Comparison of ENCODE assay signal across 11 mouse cellular contexts in the genomic region with DNA sequence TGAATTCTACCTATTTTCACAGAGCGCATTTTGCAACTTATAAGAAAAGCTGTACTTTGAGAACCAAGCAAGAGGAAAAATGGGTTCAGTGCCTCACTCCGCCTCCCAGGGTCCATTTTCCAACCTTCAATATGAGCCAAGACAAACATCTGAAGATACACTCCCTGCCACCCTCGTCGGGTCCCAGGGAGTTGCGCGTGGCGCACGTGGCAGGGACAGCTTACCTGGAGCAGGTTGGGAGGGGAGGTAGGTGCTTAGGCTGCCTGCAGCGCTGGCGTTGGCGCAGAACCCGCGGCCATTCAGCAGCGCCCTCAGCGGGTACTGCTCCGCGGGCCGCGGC. TPM values are rescaled to one million over a fixed set of nuclear protein-coding genes. Genes with fewer than 3 reads are reported as not detected.
DNase-seq lines count a peak whose midpoint lies in the region; ATAC-seq and TF ChIP-seq lines count a peak whose summit lies in the region.
"Had no signal": no experiment of that assay in that cellular context is flagged by ENCODE, and none has a peak within 500 bp of the region (broad histone marks: within the 10 kb centered on the region; RNA-seq: fewer than 3 reads in every experiment).

No protein-coding gene starts in this region.

- H3K4me2 ChIP-seq in hindbrain, embryonic 12.5 days (replicated peaks): peak overlapping the region; percentile 89
- peak overlapping the region; percentile 88 for H3K4me2 ChIP-seq in midbrain, embryonic 11.5 days

- peak overlapping the region; percentile 76 for H3K9ac ChIP-seq in hindbrain, embryonic 12.5 days
- H3K9ac ChIP-seq in midbrain, embryonic 11.5 days (ENCODE audit: low read length): peak overlapping the region; percentile 67

- TF ChIP-seq CTCF in cortical plate, adult 2 months (IDR thresholded peaks at IDR 0.05; ENCODE audit: extremely low read depth, insufficient read depth, low read length): no peak

- TF ChIP-seq POLR2A in cortical plate, adult 2 months (IDR thresholded peaks at IDR 0.05; ENCODE audit: extremely low read depth, insufficient read depth, low read length): no peak

- DNase-seq in kidney, adult 18-20 months: peak; percentile 34
- DNase-seq in kidney, postnatal 4 days: no peak
- peak; percentile 90 for DNase-seq in midbrain, embryonic 11.5 days (ENCODE audit: low spot score, missing footprints)
- DNase-seq in frontal cortex, postnatal 14 days (ENCODE audit: low spot score in 2 of 2): no peak
- no peak for DNase-seq in ovary, postnatal 36 days (ENCODE audit: low spot score)
- DNase-seq: spleen, adult 18-20 months had no signal

- no peak for ATAC-seq in hindbrain, embryonic 12.5 days (ENCODE audit: low FRiP score)
- no peak for ATAC-seq in midbrain, embryonic 11.5 days (ENCODE audit: low FRiP score)
- ATAC-seq in monocyte, adult 5-6 weeks (replicated peaks; ENCODE audit: insufficient number of reproducible peaks, low FRiP score, low TSS enrichment, poor library complexity, severe bottlenecking): no peak

- H3K27me3 ChIP-seq in hindbrain, embryonic 12.5 days: peaks cover 45% of the 10 kb centered on the region
- H3K27me3 ChIP-seq in midbrain, embryonic 11.5 days (ENCODE audit: control insufficient read depth, insufficient read depth, low read length): peaks cover 28% of the 10 kb centered on the region

- H3K4me1 ChIP-seq in cortical plate, adult 2 months (ENCODE audit: control insufficient read depth, insufficient read depth, low read length): no peaks in the 10 kb centered on the region; the same call in 1 of the 2 replicates
- peaks cover 18% of the 10 kb centered on the region for H3K4me1 ChIP-seq in hindbrain, embryonic 12.5 days
- peaks cover 9% of the 10 kb centered on the region for H3K4me1 ChIP-seq in midbrain, embryonic 11.5 days (ENCODE audit: control insufficient read depth, insufficient read depth, low read length)

- H3K9me3 ChIP-seq in hindbrain, embryonic 12.5 days (replicated peaks): no peaks in the 10 kb centered on the region
- H3K9me3 ChIP-seq in midbrain, embryonic 11.5 days (ENCODE audit: control insufficient read depth, low read length): no peaks in the 10 kb centered on the region

- WGBS in hindbrain, embryonic 12.5 days: 1% methylated on average over 19 of the region's 19 CpGs
- WGBS in midbrain, embryonic 11.5 days: 2% methylated on average over 19 of the region's 19 CpGs

- H3K36me3 ChIP-seq in hindbrain, embryonic 12.5 days: no peaks in the 10 kb centered on the region
- no peaks in the 10 kb centered on the region for H3K36me3 ChIP-seq in midbrain, embryonic 11.5 days (ENCODE audit: control insufficient read depth, insufficient read depth, low read length)

- peak overlapping the region; percentile 50 for H3K4me3 ChIP-seq in cortical plate, adult 2 months (ENCODE audit: insufficient read depth, low read length)
- H3K4me3 ChIP-seq in hindbrain, embryonic 12.5 days: peak overlapping the region; percentile 70
- peak overlapping the region; percentile 57 for H3K4me3 ChIP-seq in midbrain, embryonic 11.5 days (ENCODE audit: low read depth, low read length)

- H3K27ac ChIP-seq in cortical plate, adult 2 months (ENCODE audit: insufficient read depth, low read length): no peak overlapping the region
- peak overlapping the region; percentile 66; the same call in 1 of the 2 replicates for H3K27ac ChIP-seq in hindbrain, embryonic 12.5 days
- no peak overlapping the region for H3K27ac ChIP-seq in midbrain, embryonic 11.5 days (ENCODE audit: low read depth, low read length)

RNA-seq across cellular contexts. Expression of gene Igfbp3, which starts 0.6 kb away (rescaled TPM):
- 9.7 and 11.1 TPM in 2 replicates for polyA plus RNA-seq in cortical plate, adult 2 months (2012; rRNA removed)
- polyA plus RNA-seq in hindbrain, embryonic 12.5 days (2016; fragmentation: Nextera tagmentation; extraction: Ambion mirVana): 26.2 and 43.9 TPM in 2 replicates
- polyA plus RNA-seq in midbrain, embryonic 11.5 days (2014; fragmentation: Nextera tagmentation; extraction: Ambion mirVana): 6.2 and 8.2 TPM in 2 replicates
- not detected in 3 replicates for total RNA-seq in monocyte, adult 5-6 weeks (2017)
- total RNA-seq: MEL had no signal

RNA-seq across cellular contexts. Expression of gene Igfbp1, which starts 15.5 kb away (rescaled TPM):
- 0.17 and 0.26 TPM in 2 replicates for polyA plus RNA-seq in cortical plate, adult 2 months (2012; rRNA removed)
- polyA plus RNA-seq in hindbrain, embryonic 12.5 days (2016; fragmentation: Nextera tagmentation; extraction: Ambion mirVana): 0.18 and 0.50 TPM in 2 replicates
- 0.10 and 0.14 TPM in 2 replicates for polyA plus RNA-seq in midbrain, embryonic 11.5 days (2014; fragmentation: Nextera tagmentation; extraction: Ambion mirVana)
- total RNA-seq in monocyte, adult 5-6 weeks (2017): not detected in 3 replicates
- total RNA-seq: common myeloid progenitor, adult 5-6 weeks; MEL had no signal

RNA-seq across cellular contexts. Expression of gene Gm11985, which starts 24.8 kb away (rescaled TPM):
- not detected in 2 replicates for polyA plus RNA-seq in cortical plate, adult 2 months (2012; rRNA removed)
- not detected in 2 replicates for polyA plus RNA-seq in hindbrain, embryonic 12.5 days (2016; fragmentation: Nextera tagmentation; extraction: Ambion mirVana)
- not detected in 2 replicates for polyA plus RNA-seq in midbrain, embryonic 11.5 days (2014; fragmentation: Nextera tagmentation; extraction: Ambion mirVana)
- not detected in 3 replicates for total RNA-seq in monocyte, adult 5-6 weeks (2017)
- total RNA-seq: common myeloid progenitor, adult 5-6 weeks; MEL had no signal

Comparison
In these comparisons a context has a peak if more than half of its experiments do, and no peak if none do; other contexts are left out.
1. DNase-seq: peak in kidney, adult 18-20 months (single experiment) and midbrain, embryonic 11.5 days (single experiment); none in kidney, postnatal 4 days (0 of 2), frontal cortex, postnatal 14 days (0 of 2) and ovary, postnatal 36 days (single experiment).
2. Peak in every context shown above with its lines, with median percentiles within 50 percentile points of each other: H3K4me3 ChIP-seq.